Mouse (Mus musculus) lung, adult 2 months (tissue): ENCODE results near the gene Gmfb.

Experiments
- CTCF ChIP-seq: fragments of 200-500 bp; IDR thresholded peaks from 2 replicates; pipeline ENCODE4 v1.5.1; 2011; ENCODE audit warnings: mild to moderate bottlenecking, low read length, control low read depth; ENCODE audit not compliant: insufficient read depth
- POLR2A ChIP-seq: fragments of 200-500 bp; IDR thresholded peaks from 2 replicates; pipeline ENCODE4 v1.6.1; 2011; ENCODE audit warnings: low read depth, mild to moderate bottlenecking, control low read depth, low read length, borderline replicate concordance; ENCODE audit errors: extremely low read depth

- TF ChIP-seq POLR2A: no peak
- no peak for TF ChIP-seq CTCF
Observed at GRCm38 (mm10) chr14:46790723-46791122, 31.3 kb downstream of the Gmfb start.
